Mouse (Mus musculus) olfactory bulb, adult 2 months (tissue): ENCODE results near the gene Snx9. TPM values are rescaled to one million over a fixed set of nuclear protein-coding genes. Genes with fewer than 3 reads are reported as not detected.
A peak's percentile ranks its signal among the peaks of the same experiment; 100 is the strongest.

Experiments used
- H3K27ac ChIP-seq: fragments of 200-500 bp; 2 replicates; pipeline ENCODE4 v1.5.1; 2012; ENCODE audit warnings: low read depth, low read length; ENCODE audit not compliant: insufficient read depth
- H3K4me1 ChIP-seq: fragments of 200-500 bp; 2 replicates; pipeline ENCODE4 v1.6.1; 2012; ENCODE audit warnings: low read length; ENCODE audit not compliant: control insufficient read depth, insufficient read depth
- H3K4me3 ChIP-seq: fragments of 200-500 bp; 2 replicates; pipeline ENCODE4 v1.5.1; 2012; ENCODE audit warnings: mild to moderate bottlenecking, low read depth, low read length, moderate library complexity; ENCODE audit not compliant: insufficient read depth
- CTCF ChIP-seq: fragments of 200-500 bp; IDR thresholded peaks from 2 replicates; pipeline ENCODE4 v1.5.1; 2012; ENCODE audit warnings: low read depth, mild to moderate bottlenecking, low read length, moderate library complexity; ENCODE audit not compliant: insufficient read depth
- POLR2A ChIP-seq: fragments of 200-500 bp; IDR thresholded peaks from 2 replicates; pipeline ENCODE4 v1.6.1; 2012; ENCODE audit warnings: mild to moderate bottlenecking, low read depth, low read length, moderate library complexity; ENCODE audit not compliant: insufficient read depth
- WGBS: fragments of 180-500 bp; shearing (Covaris S2); methylation state at CpG from one replicate; pipeline ENCODE4 v1.1.7; 2018; 5-methylcytosine and 5-hydroxymethylcytosine counted together
- polyA plus RNA-seq: library from polyadenylated mRNA; stranded (reverse); fragments of >200 nt; gene quantifications from 2 replicates; pipeline ENCODE4 v1.2.4, GENCODE M21; 2012; ENCODE audit warnings: low replicate concordance; ENCODE audit not compliant: missing spikeins, insufficient read depth, insufficient read length

Gene Snx9
- polyA plus RNA-seq, 1 experiment = not detected

DNA sequence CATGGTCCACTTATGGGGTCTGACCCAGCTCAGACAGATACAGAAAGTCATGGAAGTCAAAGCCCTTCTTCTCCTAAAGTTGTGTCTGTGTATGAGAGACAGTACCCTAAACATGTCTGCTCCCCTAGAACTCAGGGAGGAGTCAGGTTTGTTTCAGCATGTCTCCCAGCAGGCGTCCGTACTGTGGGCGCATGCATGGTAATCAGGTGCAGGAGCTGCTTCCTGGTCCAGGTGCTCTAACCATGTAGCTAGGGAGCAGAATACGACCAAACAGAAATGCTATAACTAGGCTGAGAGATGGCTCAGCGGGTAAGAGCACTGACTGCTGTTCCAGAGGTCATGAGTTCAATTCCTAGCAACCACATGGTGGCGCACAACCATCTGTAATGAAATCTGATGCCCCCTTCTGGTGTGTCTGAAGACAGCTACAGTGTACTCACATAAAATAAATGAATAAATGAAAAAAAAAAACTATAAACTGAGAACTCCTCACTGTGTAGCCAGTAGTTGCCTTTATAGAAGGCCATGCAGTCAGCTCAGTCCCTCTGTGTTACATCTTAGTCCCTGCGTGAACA is 52.5 kb downstream of the Snx9 start:
- H3K27ac ChIP-seq = no peak overlapping the region
- 90% methylated on average over 7 of the region's 7 CpGs for WGBS
- H3K4me3 ChIP-seq = no peak overlapping the region
- no peaks in the 10 kb centered on the region for H3K4me1 ChIP-seq
- TF ChIP-seq CTCF (no peak), POLR2A (no peak)

DNA sequence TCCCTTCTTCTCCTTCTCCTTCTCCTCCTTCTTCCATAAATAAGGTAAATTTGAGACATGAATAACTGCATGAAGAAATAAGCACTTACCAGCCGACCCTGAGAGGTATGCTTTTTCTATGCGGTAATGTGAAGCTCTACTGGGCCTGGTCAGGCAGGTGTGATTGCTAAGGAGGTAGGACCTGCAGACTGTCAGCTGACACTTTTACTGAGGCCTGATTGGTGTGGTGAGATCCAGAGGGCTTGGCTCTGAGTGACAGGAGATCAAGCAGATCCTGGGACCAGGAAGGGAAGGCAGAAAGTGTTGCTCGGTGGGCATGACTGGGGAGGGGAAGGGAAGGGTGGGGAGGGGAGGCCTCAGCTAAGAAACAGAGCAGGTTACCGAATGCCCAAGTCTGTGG is 54.9 kb downstream of the Snx9 start:
- WGBS = 81% methylated on average over 4 of the region's 4 CpGs
- Histone ChIP-seq H3K27ac (no peak overlapping the region), H3K4me3 (no peak overlapping the region), H3K4me1 (no peaks in the 10 kb centered on the region)
- TF ChIP-seq CTCF = no peak
- no peak for TF ChIP-seq POLR2A

DNA sequence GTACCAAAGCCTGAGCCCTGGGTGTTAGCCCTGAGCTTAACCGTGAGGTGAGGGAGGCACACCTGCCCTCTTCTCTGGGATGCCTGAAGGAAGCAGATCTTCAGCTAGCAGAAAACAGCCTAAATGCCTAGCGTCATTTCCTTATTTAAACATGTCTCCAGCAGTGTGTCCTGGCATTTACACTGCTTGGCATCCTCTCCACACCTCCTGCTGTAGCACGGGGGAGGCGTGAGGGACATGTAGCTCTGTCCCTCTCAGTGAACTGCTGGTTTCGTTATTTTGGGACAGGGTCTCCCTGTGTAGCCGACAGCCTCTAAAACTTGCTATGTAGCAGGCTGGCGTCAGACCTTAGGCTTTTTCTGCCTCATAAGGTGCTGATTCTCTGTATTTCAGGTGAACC is 55.5 kb downstream of the Snx9 start:
- H3K4me1 ChIP-seq = no peaks in the 10 kb centered on the region
- H3K4me3 ChIP-seq = no peak overlapping the region
- 78% methylated on average over 7 of the region's 7 CpGs for WGBS
- no peak overlapping the region for H3K27ac ChIP-seq
- no peak for TF ChIP-seq POLR2A
- TF ChIP-seq CTCF = no peak

DNA sequence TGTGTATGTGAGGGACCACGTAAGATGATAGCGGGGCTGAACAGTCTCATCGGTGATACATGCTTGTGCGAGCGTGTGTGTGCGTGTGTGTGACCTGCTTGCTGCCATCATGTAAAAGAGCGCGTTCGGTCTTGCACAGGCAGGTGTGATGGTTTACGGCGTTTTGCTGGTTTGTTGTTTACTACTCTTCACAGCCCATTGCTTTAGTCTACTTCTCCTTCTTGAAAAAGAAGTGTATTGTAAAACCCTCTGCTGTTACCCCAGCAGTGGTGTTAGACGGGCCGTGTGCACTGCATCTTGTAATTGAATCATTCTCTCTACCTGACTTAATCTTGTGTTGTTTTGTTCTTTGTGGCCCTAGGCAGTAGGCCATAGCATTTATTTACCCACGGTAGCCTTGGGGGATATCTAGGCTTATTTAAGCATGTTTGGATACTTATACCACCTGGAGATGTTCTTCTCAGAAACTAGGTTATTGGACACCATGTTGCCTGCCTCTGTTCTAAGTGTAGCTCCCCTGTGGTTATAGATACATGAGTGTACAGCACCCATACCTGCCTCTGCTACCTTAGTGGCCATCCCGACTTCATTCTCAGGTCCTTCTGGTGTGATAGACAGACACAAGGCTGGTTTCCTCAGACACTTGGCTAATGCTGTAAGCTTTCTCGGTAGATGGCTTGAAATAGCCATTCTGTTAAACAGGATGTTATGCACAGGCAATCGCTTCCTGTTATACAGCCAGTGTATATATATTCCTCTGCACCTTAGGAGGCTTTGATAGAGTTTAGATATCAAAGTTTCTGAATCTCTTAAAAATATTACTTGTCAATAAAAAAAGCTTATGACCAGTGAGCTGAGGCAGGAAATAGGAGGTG is 56.4 kb downstream of the Snx9 start:
- no peak for TF ChIP-seq POLR2A
- TF ChIP-seq CTCF = no peak
- WGBS = 91% methylated on average over 17 of the region's 17 CpGs

GRCm38 (mm10) chr17:5899251-5899650 is 58.1 kb downstream of the Snx9 start:
- no peak for TF ChIP-seq POLR2A
- no peak for TF ChIP-seq CTCF
- Histone ChIP-seq H3K4me3 (no peak overlapping the region), H3K27ac (no peak overlapping the region), H3K4me1 (no peaks in the 10 kb centered on the region)
- 98% methylated on average over 6 of the region's 6 CpGs for WGBS

More for the DNA sequence above, 56.4 kb downstream of the Snx9 start:
- Histone ChIP-seq H3K27ac (no peak overlapping the region), H3K4me1 (no peaks in the 10 kb centered on the region), H3K4me3 (no peak overlapping the region)

DNA sequence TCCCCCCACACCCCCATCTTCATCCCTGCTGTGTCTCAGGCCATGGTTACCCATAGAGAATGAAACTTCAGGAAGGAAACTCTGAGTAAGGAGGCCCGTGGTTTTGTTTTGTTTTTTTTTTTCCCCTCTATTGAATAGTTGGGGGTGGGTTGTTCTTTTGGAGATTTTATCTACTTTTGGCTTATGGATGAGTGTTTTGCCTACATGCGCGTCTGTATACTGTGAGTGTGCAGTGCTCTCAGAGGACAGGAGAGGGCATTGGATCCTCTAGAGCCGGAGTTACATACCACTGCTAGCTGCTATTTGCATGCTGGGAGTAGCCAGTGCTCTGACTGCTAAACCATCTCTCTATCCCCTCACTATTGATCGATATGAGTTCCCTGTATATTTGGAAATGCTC is 60.3 kb downstream of the Snx9 start:
- 72% methylated on average over 5 of the region's 5 CpGs for WGBS
- Histone ChIP-seq H3K4me1 (no peaks in the 10 kb centered on the region), H3K4me3 (no peak overlapping the region), H3K27ac (no peak overlapping the region)
- TF ChIP-seq CTCF = no peak
- TF ChIP-seq POLR2A = no peak

GRCm38 (mm10) chr17:5903630-5904301 is 62.6 kb downstream of the Snx9 start:
- TF ChIP-seq POLR2A (no peak), CTCF (no peak)
- H3K4me3 ChIP-seq = no peak overlapping the region
- no peaks in the 10 kb centered on the region for H3K4me1 ChIP-seq
- H3K27ac ChIP-seq = no peak overlapping the region
- WGBS = 86% methylated on average over 6 of the region's 6 CpGs

DNA sequence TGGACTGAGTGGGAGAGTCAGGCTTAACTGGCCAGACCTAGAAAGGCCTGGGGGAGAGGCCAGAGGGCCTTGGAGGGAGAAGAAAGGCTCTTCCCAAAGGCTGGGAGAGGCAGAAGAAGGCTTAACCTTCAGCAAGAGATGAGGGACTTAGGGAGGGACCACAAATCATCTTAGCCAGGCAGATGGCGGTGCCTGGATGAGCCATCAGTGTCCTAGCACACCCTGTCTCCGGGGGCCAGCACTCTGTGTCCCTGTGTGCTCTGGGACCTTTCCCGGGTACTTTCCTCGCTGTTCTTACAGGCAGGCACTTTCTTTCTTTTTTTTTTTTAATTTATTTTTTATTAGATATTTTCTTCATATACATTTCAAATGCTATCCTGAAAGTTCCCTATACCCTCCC is 68.6 kb downstream of the Snx9 start:
- Histone ChIP-seq H3K27ac (no peak overlapping the region), H3K4me1 (no peaks in the 10 kb centered on the region), H3K4me3 (no peak overlapping the region)
- TF ChIP-seq CTCF = no peak
- no peak for TF ChIP-seq POLR2A
- 97% methylated on average over 4 of the region's 4 CpGs for WGBS

GRCm38 (mm10) chr17:5911591-5911990 is 70.5 kb downstream of the Snx9 start:
- 0 out of 2 replicates have a peak overlapping the region, but pooled peaks have one; percentile 9 for H3K27ac ChIP-seq
- 51% methylated on average over 12 of the region's 12 CpGs for WGBS
- H3K4me1 ChIP-seq = no peaks in the 10 kb centered on the region
- TF ChIP-seq CTCF (no peak), POLR2A (no peak)
- H3K4me3 ChIP-seq = no peak overlapping the region
